Mouse (Mus musculus) right cerebral cortex, postnatal 14 days (tissue): ENCODE data around the gene Cd52.
A peak's percentile ranks its signal among the peaks of the same experiment; 100 is the strongest.

Experiments
- DNase-seq: peaks from one replicate; pipeline ENCODE4 v3.0.0; 2022

The Cd52 gene

DNA sequence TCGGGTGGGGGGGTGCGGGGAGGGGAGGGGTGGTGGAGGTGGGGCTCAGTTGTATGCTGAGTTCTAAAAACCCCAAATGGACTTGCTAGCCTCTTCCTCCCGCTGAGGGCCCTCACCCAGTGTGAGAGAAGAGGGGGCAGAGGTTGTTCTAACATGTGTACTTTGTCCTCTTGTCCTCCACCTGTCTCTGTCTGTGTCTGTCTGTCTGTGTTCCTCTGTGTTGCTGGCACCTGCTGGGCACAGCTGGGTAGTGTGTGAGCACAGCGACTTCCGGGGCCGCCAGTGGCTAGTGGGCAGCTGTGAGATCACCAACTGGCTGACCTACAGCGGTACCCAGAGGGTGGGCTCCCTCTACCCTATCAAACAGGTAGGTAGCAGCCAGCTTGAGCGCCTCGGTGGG, 5.9 kb downstream of the Cd52 start:
- no peak for DNase-seq

DNA sequence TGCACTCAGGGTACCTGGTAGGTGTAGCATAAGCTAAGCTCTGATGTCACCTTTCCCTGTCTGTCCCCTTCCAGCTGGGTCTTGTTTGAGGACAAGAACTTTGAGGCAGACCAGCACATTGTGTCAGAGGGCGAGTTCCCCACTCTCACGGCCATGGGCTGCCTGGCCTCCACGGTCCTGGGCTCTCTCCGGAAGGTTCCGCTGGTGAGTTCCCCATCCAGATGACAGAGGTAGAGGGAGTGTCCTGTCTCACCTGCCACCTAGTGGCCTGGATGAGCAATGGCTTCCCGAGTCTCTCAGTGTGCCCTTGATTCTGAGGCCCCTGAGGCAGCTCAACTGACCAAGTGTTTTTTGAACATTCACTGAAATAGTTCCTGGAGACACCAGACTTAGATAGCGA, 7.5 kb downstream of the Cd52 start:
- DNase-seq = no peak

DNA sequence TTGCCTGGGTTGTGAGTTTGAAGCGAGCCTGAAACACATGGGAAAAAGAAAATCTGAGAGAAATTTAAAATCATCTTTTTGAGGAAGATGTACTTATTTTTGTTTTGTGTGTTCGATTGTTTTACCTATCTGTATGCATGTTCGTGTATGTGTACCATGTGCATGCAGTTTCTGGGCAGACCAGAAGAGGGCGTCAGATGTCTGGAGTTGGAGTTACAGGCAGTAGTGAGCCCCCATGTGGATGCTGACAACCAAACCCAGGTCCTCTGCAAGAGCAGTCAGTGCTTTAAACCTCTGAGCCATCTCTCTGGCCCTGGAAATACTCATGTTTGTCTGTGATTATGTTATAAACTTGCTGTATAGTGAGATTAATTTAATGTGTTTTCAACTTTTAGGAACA, 9.9 kb downstream of the Cd52 start:
- DNase-seq = no peak

DNA sequence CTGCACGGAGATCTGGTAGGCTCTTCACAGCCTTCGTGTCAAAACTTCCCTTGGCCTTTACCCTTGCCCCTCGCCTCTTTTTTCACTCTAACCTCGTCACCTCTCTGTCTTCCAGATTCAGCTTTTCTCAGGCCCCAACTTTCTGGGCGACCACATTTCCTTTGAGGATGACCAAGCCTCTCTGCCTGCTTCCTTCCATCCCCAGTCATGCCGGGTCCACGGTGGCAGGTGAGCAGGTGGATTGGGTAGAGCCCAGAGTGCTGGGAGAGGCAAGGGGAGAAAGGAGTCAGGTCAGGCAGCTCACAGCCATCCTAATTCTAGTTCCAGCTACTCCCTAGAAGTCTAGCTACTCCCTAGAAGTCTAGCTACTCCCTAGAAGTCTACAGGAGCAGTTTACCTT, 12.4 kb downstream of the Cd52 start:
- no peak for DNase-seq

DNA sequence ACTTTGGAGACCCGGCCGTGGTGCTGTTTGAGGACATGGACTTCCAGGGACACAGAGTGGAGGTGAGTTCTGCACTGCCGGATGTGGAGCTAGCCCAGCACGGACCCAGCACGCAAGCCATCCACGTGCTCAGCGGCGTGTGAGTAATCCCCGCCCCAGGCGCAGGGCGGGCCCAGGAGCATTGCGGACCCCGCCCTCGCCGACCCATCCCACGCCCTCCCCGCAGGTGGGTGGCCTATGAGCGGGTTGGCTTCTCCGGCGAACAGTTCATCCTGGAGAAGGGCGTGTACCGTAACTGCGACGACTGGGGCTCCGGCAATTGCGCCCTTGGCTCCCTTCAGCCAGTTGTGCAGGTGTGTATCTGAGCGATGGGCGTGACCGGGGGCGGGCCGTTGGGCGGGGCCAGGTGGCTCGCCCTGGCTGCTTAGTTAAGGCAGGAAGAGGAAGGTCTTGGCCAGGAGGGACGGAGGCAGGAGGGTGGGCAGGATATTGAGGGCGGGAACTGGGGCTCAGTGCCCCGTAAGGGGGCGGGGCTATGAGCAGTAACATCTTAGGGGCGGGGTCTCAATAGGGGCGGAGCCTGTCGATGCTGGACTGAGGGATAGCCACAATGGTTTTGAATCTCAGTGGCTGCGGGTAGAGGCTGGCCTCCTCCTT, 13.0 kb downstream of the Cd52 start:
- DNase-seq = peak; percentile 48

DNA sequence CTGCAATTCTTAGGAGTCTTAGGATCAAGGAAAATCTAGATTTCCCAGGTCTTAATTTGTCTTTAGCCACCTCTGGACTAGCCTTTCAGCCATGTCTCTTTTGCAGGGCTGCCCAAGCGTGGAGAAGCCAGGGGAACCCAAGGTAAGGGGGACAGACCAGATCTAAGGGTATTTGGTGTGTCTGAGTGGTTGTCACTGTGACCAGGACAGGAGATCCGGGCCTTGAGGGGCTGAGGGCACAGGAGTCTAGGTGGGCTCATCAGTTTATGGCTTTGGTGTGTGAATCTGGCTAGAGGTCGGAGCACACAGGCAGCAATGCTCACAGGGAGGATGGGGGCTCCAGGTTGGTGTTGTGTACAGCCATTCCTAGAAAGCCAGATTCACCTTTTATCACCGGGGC, 14.2 kb downstream of the Cd52 start:
- DNase-seq = no peak

DNA sequence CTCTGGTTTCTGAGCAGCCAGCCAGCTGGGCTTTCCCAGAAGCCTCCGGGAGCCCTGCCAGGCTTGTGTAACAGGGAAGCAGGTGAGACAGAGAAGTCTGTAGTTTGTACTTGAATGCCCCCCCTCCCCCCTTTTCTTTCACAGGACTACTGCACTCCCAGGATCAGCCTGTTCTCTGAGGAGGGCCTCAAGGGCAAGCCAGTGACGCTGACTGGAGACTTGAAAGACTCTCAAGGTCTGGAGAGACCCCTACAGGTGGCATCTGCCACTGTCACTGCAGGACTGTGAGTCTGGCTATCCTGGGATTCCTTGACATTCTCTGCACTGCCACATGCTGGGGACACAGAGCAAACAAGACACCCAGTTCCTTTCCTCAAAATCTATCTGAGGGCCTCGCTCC, 16.2 kb downstream of the Cd52 start:
- peak; percentile 45 for DNase-seq

DNA sequence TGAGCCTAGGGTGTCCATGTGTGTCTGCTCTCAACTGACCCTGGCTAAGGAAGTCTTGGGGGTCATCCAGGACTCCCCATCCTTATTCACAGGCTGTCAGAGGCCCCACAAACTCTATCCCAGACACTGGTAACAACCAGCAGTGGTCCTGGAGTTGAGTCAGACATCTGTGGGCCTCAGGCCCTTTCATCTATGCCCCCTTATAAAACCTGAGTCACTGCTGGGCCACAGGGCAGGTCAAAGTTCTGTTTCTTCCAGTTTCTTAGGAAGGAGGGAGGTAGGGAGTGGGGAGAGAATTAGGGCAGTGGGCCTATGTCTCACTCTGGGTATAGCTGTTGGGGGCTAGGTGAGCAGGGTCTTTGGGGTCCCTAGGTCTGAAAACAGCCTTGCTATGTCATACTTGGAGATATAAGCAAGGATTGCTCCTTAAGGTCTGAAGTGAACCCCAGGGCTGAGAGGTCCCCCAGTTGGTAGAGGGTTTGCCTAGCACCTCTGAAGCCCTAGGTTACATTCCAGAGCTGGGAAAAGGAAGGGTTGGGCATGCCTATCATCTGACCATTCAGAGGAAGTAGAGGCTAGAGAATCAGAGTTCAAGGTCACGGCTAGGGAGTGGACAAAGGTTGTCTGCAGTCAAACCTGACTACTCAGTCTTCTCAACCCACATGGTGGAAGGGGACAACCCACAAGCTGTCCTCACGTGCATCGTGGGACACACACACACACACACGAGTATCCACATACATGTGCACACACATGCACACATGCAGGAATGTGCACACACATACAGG, 25.9 kb downstream of the Cd52 start:
- no peak for DNase-seq

DNA sequence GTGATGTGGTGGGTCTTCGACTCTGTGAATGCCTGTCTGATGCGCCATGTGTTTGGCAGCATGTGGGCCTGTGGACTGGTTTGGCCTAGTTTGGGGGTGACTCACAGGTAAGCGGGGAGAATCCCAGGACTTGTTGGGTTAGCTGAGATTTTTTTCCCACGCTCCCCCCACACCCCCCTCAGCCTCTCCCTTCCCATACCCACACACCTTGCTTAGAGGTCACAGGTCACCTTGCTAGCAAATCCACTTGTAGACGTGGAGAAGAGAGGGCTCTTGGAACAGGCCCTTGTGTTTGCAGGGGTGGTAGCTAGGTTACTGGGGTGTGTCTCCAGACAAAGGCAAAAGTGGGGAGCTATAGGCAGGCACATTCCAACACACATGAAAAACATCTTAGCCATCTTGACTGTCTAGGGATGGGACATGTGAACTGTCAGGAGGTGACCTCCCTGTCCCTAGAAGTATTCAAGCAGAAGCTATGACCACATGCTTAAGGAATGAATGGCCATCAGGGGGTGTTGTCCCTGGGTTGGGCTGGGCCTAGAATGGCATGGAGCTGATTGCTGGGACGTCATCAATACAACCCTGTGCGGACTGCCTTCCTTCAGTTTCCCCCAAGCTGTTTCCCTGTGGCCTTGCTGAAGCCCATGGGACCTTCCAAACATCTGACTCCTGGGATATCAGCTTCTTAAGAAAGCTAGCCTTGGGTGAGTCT, 26.9 kb downstream of the Cd52 start:
- DNase-seq = no peak

DNA sequence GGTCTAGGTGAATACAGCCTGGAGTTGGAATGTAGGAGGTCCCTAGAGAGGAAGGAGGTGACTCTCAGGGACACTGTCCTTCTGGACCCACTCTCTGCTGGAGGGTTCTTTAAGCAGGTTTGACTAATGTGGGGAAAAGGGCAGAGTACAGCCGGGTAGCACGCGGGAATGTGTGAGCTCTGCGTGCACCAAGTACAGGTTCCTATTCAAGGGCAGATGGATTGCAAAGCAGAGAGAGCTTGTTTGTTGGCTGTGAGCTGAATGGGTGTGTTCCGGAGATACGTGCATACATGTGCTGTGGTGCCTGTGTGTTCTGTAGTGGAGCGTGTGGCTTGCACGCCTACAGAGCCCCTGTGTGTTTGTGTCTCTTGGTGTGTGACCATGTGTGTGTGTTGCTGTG, 27.5 kb downstream of the Cd52 start:
- DNase-seq = no peak

DNA sequence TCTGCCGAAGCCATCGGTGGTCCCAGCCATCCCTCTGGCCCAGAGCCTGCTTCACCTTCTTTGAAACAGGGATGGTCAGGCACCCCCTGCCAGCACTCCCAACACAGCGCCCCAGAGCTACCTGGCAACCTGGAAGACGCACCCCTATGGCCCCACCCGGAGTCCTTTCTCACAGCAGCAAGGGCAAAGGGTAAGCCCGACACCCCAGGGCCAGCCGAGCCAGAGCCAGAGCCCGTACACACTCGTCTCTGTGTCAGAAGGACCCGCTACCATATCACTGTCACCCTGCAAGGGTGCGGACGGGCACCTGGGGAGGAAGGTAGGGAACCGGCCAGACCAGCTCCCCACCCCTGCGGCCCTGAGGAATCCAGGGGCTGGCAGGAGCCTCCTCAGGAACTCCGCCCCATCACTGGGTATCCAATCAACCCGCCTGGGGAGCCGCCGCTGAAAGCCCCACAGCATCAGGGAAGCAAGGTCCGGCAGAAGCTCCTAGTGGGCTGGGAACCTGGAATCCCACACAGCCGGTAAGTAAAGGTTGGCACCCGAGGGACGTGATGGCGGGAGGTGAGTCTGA, 29.4 kb downstream of the Cd52 start:
- no peak for DNase-seq

DNA sequence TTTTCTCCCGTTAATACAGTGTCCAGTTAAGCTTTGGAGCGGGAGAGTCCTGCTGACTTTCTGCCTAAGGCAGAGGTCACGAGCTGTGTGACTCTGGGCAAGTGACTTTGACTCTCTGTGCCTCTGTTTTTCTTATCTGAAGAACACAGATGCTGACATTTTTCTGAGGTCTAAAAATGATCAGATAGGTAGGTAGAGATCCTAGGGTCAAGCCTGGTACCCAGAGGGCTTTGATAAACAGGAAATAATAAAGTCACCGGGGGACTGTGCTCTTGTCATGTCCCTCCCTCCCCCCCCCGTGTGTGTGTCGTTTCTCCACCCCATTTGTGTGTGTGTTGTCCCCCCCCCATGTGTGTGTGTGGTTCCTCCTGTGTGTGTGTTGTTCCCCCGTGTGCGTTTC, 32.3 kb downstream of the Cd52 start:
- no peak for DNase-seq

DNA sequence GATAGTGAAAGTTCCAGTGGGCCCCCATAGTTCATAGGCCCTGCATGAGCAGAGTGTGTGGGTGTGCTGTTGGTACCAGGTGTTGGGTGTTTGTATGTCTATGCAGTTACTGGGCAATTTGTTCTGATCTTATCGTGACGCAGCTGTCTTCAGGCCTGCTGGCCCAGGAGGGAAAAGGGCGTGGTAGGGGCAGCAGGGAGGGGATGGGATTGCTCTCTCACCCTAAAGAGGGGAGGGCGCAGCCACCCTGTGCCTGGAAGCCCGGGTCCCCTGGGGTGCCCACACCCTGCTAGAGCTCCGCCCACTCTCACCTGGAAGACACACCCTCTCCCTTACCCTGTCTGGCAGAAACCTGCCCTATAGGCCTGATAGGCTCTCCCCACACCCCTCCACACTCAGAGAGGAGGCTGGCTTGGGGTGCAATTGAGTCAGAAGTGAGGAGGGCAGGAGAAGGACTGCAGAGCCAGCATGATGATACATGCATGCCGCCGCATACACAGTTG, 32.9 kb downstream of the Cd52 start:
- no peak for DNase-seq

DNA sequence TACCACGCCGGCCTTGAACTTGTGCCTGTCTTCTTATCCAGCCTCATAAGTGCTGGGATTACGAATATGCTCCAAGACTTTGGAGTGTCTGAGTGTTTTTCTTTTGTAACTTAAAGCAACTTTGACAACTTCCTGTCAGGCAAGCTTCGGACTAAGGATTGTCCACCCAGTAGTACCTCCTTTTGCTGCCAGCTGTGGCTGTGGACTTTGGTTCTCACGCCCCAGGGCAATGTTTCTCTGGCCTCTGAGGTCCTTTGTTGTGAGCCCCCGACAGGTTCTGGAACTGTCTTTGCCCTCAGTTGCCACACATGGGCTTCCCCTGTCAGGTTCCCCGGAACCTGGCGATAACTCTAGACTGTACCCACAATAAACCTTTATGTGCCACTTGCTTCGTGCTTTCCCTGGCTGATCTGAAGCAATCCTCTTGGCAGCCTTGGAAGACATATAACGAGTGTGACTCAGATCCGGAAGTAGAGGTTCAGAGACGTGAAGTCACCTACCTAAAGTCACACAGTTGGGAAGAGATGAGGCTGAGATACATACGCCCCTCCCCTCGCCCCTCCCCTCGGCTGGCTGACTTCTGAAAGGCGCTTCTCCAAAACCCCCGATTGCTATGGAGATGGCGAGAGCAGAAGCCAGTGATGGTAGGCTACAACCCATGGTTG, 33.6 kb downstream of the Cd52 start:
- no peak for DNase-seq

DNA sequence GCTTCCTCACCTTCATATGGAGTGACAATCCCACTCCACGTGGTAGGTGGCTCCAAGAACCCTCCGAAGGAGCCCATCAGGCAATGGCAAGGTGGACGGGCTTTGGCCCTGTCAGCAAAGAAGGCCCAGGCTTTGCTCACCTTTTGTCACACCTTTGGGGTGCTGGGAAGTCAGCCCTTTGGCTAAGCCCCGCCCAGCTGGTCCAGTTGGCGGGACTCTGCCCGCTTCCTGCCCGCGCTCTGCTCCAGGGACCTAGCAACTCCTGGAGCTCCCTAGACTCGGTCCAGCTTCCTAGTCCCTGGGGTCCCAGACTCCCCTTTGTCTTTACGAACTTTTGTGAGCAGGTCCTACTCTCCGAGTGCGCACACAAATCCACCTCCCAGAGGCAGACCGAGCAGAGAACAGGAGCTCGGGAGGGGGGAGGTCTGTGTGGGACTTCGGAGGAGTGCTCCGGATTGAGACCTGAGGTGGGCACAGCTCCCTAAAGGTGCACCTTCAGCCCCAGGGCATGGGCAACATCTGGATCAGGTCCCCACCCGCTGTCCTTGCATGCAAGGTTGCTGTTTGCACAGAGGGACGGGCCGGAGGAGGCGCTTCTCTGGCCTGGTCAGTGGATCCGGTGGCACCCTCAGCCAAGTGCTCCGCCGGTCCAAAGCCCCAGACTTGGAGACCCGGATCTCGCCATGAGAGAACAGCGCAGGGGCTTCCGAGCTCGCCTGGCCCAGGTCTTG, 34.6 kb downstream of the Cd52 start, which contains the start of gene Crybg2:
TSS of gene Crybg2 (plus strand) at position 681 of the 731 bp plus-strand sequence.
- no peak for DNase-seq

DNA sequence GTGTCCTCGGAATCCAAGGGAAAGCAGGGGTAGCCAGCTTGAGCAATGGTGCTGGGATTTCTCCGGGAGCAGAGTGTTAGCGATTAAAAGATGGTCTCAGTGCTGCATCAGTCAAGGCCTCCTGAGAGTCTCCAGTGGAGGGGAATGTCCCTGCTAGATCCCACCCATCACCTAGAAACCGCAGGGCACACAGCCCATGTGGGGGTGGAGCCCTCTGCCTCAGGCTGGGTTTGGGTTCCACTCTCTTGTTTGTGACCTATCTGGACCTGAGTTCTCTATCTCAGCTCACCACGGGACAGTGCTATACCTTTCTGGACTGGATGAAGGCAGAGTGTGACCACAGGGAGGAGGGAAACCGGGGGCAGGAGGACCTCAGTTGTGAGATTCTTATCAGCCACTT, 36.0 kb downstream of the Cd52 start:
- no peak for DNase-seq

DNA sequence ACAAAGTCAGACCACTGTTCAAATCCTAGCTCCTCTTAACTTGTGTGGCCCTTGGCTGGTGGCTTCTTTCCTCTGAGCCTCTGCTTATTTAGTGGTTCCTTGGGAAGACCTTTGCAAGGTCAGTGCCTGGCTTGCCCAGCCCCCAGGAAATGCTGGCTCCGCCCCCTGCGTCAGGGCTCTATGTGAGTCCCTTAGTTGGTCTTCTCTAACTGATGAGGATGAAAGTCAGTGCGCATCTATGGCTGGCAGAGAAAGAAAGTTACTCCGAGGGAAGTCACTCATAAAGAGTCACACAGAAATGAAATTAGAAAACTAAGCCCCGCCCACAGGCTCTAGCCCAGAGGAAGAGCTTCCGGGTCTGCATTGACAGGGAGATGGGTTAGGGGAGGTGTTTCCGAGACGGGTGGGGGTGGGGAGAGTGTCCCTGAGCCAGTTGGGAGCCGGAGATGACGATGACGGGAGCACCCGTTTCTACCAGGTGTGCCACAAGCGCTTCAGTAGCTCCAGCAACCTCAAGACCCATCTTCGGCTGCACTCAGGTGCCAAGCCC, 36.6 kb downstream of the Cd52 start:
- DNase-seq = no peak

DNA sequence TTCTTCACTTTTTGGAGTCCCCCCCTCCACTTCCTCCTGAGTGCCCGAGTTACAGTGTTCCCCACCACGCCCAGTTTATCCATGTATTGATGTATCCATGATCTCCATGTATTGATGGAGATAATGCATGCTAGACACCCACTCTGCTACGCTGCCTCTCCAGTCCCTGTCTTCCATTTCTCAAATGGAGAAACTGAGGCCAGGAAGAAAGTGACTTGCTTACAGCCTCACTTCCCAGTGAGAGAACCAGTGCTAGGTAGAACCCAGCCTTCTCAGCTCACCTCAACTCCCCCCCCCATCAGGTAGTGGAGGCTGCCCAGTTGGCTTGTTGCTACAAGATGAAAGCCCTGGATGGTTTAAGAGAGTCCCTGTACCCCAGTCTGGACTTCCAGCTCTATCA, 41.3 kb downstream of the Cd52 start, which contains the start of gene Zfp683:
TSS of gene Zfp683 (plus strand) at position 301 of the 400 bp plus-strand sequence.
- DNase-seq = no peak

DNA sequence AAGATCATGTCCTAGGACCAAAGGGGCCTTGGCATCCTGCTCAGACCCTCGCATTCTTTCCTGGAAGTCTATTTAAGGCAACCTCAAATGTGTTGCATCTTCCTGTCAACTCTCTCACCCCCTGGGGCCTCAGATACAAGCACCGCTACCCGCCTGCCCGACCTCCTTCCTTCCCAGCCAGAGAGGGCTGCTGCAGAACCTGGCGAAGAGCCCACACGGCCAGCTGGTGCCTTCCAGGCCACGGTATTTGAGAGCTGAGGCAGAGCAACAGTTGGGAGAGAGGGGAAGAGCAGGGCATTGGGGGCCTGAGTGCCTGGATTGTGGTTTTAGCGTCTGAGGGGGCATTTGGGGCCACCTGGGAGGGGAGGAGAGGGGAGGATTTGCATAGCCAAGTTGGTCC, 42.3 kb downstream of the Cd52 start:
- peak; percentile 42 for DNase-seq

DNA sequence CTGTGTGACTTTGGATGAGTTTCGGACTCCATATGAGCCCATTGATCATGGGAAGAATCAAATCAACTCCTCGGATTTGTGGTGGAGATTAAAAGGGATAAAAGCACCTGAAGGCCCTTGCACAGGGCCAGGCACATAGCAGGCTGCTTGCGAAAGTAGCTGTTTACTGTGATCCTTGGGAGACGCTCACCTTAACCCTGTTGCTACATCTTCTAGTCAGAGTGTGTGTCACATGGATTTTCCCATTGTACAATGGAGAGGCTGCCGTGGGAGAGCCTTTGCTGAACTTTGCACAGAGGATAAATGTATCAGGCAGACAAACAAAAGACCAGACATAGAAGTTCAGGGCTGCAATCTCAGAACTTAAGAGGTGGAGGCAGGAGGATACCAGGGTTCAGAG, 43.0 kb downstream of the Cd52 start:
- DNase-seq = no peak

DNA sequence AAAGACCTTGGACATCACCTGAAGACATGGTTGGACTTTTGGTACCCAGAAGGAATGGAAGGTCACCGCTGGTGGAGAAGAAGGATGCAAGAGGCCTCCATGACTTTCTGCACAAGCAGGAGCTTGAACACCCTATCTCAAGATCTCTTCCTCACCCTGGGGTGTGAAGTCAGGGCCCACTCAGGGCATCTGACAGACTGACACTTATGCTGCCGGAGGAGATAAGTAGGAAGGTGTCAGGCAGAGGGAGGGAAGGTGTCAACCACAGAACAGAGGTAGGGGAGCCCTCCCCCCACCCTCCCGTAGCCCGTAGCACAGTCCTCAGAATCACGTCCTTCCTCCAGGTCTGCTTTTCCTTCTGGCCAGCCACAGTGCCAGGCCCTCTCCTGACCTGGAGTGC, 47.2 kb downstream of the Cd52 start:
- no peak for DNase-seq

DNA sequence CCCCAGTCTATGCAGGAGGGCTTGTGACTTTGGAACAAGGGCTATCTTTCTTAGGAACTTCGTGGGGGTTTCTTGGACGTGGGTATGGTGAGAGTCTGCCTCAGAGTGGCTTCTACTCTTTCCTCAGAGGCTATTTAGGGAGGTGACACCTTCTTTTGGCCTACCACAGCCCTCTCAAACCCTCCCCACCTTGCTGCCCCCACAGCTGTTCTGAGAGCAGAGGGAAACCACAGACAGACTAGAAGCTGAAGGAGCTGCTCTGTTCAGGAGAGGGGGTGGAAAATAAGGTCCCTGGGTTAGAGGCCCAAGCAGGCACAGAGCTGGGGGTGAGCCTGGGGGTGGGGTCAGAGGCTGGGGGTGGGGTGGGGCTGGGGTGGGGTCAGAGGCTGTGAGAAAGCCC, 51.8 kb downstream of the Cd52 start:
- no peak for DNase-seq
